26 mouse cellular contexts compared by ENCODE assay signal in the genomic region with DNA sequence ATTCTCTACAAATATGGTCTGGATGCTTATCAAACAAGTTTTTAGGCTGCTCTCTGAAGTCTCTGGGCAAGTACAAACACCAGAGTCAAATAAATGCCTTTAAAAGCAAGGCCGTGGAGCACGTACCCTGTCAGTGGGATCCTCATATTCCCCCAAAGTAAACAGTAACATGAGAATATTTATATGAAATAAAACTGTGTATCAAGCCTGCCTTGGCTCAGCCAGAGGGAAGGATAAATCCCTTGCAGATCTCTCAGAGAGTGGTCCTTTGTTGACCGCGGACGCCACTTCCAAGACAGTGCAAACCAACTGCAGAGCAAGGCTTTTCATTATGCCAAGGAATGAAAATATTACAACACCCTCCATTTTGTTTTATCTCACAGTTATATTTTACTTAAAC.
DNase-seq lines count a peak whose midpoint lies in the region; ATAC-seq and TF ChIP-seq lines count a peak whose summit lies in the region.
"Had no signal": no experiment of that assay in that cellular context is flagged by ENCODE, and none has a peak within 500 bp of the region (broad histone marks: within the 10 kb centered on the region; RNA-seq: fewer than 3 reads in every experiment).

No protein-coding gene starts in this region.

- no peak for ATAC-seq in embryonic facial prominence, embryonic 11.5 days (replicated peaks; ENCODE audit: insufficient number of reproducible peaks, low FRiP score, low TSS enrichment, low read depth)
- ATAC-seq in lung, embryonic 15.5 days (ENCODE audit: borderline replicate concordance, extremely low read depth, low FRiP score, low TSS enrichment) = peak; percentile 42; the same call in 1 of the 2 replicates
- ATAC-seq in stomach, embryonic 14.5 days (ENCODE audit: insufficient number of reproducible peaks, insufficient read depth, low FRiP score, low read depth) = peak; percentile 58; the same call in 1 of the 2 replicates
- no peak for ATAC-seq in stomach, postnatal 0 days (ENCODE audit: low FRiP score, low TSS enrichment)
- ATAC-seq in embryonic facial prominence, embryonic 15.5 days (ENCODE audit: insufficient number of reproducible peaks, low FRiP score, low TSS enrichment, low read depth) = peak; percentile 43; the same call in 1 of the 2 replicates
- ATAC-seq: activated CD4-positive, CD25-positive, alpha-beta regulatory T cell, adult 4 months; CD4-positive, CD25-positive, alpha-beta regulatory T cell, adult 4 months; forebrain, embryonic 13.5 days; forebrain, embryonic 15.5 days; forebrain, postnatal 0 days; Patski had no signal

- no peaks in the 10 kb centered on the region for H3K4me1 ChIP-seq in embryonic facial prominence, embryonic 11.5 days (ENCODE audit: control insufficient read depth, insufficient read depth, low read length)
- peaks cover 4% of the 10 kb centered on the region for H3K4me1 ChIP-seq in embryonic facial prominence, embryonic 10.5 days
- H3K4me1 ChIP-seq in lung, embryonic 15.5 days = 0 out of 2 replicates have a peak, but pooled peaks cover 1% of the 10 kb centered on the region
- 0 out of 2 replicates have a peak, but pooled peaks cover 3% of the 10 kb centered on the region for H3K4me1 ChIP-seq in stomach, embryonic 14.5 days (ENCODE audit: control insufficient read depth, insufficient read depth, low read length)
- no peaks in the 10 kb centered on the region for H3K4me1 ChIP-seq in stomach, postnatal 0 days (replicated peaks; ENCODE audit: control insufficient read depth, insufficient read depth)
- H3K4me1 ChIP-seq in embryonic facial prominence, embryonic 15.5 days = peaks cover 7% of the 10 kb centered on the region; the same call in 1 of the 2 replicates

- TF ChIP-seq EP300 in stomach, postnatal 0 days (optimal IDR thresholded peaks at IDR 0.05) = no peak

- no peaks in the 10 kb centered on the region for H3K9me3 ChIP-seq in embryonic facial prominence, embryonic 11.5 days (replicated peaks; ENCODE audit: control insufficient read depth, low read length)
- H3K9me3 ChIP-seq in embryonic facial prominence, embryonic 10.5 days = no peaks in the 10 kb centered on the region
- no peaks in the 10 kb centered on the region for H3K9me3 ChIP-seq in lung, embryonic 15.5 days
- no peaks in the 10 kb centered on the region for H3K9me3 ChIP-seq in stomach, embryonic 14.5 days (ENCODE audit: control insufficient read depth, low read depth, low read length)
- no peaks in the 10 kb centered on the region for H3K9me3 ChIP-seq in stomach, postnatal 0 days (ENCODE audit: control insufficient read depth, low read length)
- H3K9me3 ChIP-seq in embryonic facial prominence, embryonic 15.5 days (replicated peaks) = no peaks in the 10 kb centered on the region
- H3K9me3 ChIP-seq: forebrain, embryonic 13.5 days; forebrain, embryonic 15.5 days; G1E had no signal

- peak; percentile 20 for DNase-seq in embryonic facial prominence, embryonic 11.5 days (ENCODE audit: low spot score)
- no peak for DNase-seq in embryonic facial prominence, embryonic 10.5 days (ENCODE audit: low spot score)
- DNase-seq in lung, postnatal 25 days (ENCODE audit: low spot score) = no peak
- DNase-seq in stomach, postnatal 0 days (ENCODE audit: low spot score) = no peak
- DNase-seq in cerebellum, adult 18-20 months = no peak
- DNase-seq: adrenal gland, adult 8-10 months; adrenal gland, postnatal 14 days; adrenal gland, postnatal 36 days; B cell, adult 2 months; cerebellum, adult 11-12 months; cerebellum, adult 8-10 months; cerebellum, adult 9-11 months; cerebellum, postnatal 14 days; cerebellum, postnatal 36 days; embryo, embryonic 11 days; forebrain, postnatal 0 days had no signal

- H3K36me3 ChIP-seq in embryonic facial prominence, embryonic 11.5 days (replicated peaks; ENCODE audit: control insufficient read depth, insufficient read depth, low read depth, low read length) = no peaks in the 10 kb centered on the region
- H3K36me3 ChIP-seq in embryonic facial prominence, embryonic 10.5 days (replicated peaks) = no peaks in the 10 kb centered on the region
- no peaks in the 10 kb centered on the region for H3K36me3 ChIP-seq in lung, embryonic 15.5 days
- H3K36me3 ChIP-seq in stomach, embryonic 14.5 days (ENCODE audit: control insufficient read depth, insufficient read depth, low read length) = no peaks in the 10 kb centered on the region
- H3K36me3 ChIP-seq in stomach, postnatal 0 days (ENCODE audit: control insufficient read depth, insufficient read depth, low read length) = no peaks in the 10 kb centered on the region
- H3K36me3 ChIP-seq in embryonic facial prominence, embryonic 15.5 days = no peaks in the 10 kb centered on the region
- H3K36me3 ChIP-seq: forebrain, embryonic 15.5 days; G1E had no signal

- no peak overlapping the region for H3K4me2 ChIP-seq in embryonic facial prominence, embryonic 11.5 days (ENCODE audit: low read depth, low read length)
- H3K4me2 ChIP-seq in lung, embryonic 15.5 days = no peak overlapping the region
- H3K4me2 ChIP-seq in stomach, embryonic 14.5 days (replicated peaks; ENCODE audit: low read depth, low read length) = no peak overlapping the region
- no peak overlapping the region for H3K4me2 ChIP-seq in stomach, postnatal 0 days (replicated peaks; ENCODE audit: low read depth)
- H3K4me2 ChIP-seq in embryonic facial prominence, embryonic 15.5 days (replicated peaks) = no peak overlapping the region
- H3K4me2 ChIP-seq: forebrain, embryonic 13.5 days; forebrain, embryonic 15.5 days had no signal

- 68% methylated on average over 5 of the region's 5 CpGs for WGBS in embryonic facial prominence, embryonic 11.5 days
- 83% methylated on average over 5 of the region's 5 CpGs for WGBS in embryonic facial prominence, embryonic 10.5 days
- WGBS in lung, embryonic 15.5 days = 48% methylated on average over 5 of the region's 5 CpGs
- 38% methylated on average over 5 of the region's 5 CpGs for WGBS in stomach, embryonic 14.5 days
- 46% methylated on average over 5 of the region's 5 CpGs for WGBS in stomach, postnatal 0 days
- 62% methylated on average over 5 of the region's 5 CpGs for WGBS in embryonic facial prominence, embryonic 15.5 days

- no peak overlapping the region for H3K9ac ChIP-seq in embryonic facial prominence, embryonic 11.5 days (replicated peaks; ENCODE audit: low read length)
- no peak overlapping the region for H3K9ac ChIP-seq in lung, embryonic 15.5 days
- no peak overlapping the region for H3K9ac ChIP-seq in stomach, embryonic 14.5 days (replicated peaks; ENCODE audit: low read depth, low read length)
- no peak overlapping the region for H3K9ac ChIP-seq in stomach, postnatal 0 days (ENCODE audit: low read length)
- H3K9ac ChIP-seq in embryonic facial prominence, embryonic 15.5 days = no peak overlapping the region
- H3K9ac ChIP-seq: forebrain, embryonic 13.5 days; forebrain, embryonic 15.5 days; forebrain, postnatal 0 days had no signal

- H3K27ac ChIP-seq in embryonic facial prominence, embryonic 11.5 days (replicated peaks; ENCODE audit: low read depth, low read length) = no peak overlapping the region
- H3K27ac ChIP-seq in embryonic facial prominence, embryonic 10.5 days (replicated peaks) = no peak overlapping the region
- H3K27ac ChIP-seq in lung, embryonic 15.5 days = no peak overlapping the region
- no peak overlapping the region for H3K27ac ChIP-seq in stomach, embryonic 14.5 days (ENCODE audit: low read length)
- no peak overlapping the region for H3K27ac ChIP-seq in stomach, postnatal 0 days (replicated peaks)
- no peak overlapping the region for H3K27ac ChIP-seq in embryonic facial prominence, embryonic 15.5 days (replicated peaks)
- H3K27ac ChIP-seq: forebrain, embryonic 13.5 days; forebrain, embryonic 15.5 days had no signal

- no peak overlapping the region for H3K4me3 ChIP-seq in embryonic facial prominence, embryonic 11.5 days (ENCODE audit: low read depth, low read length)
- no peak overlapping the region for H3K4me3 ChIP-seq in embryonic facial prominence, embryonic 10.5 days
- H3K4me3 ChIP-seq in lung, embryonic 15.5 days = no peak overlapping the region
- H3K4me3 ChIP-seq in stomach, embryonic 14.5 days (ENCODE audit: low read depth, low read length) = no peak overlapping the region
- H3K4me3 ChIP-seq in stomach, postnatal 0 days (ENCODE audit: low read depth, low read length) = no peak overlapping the region
- H3K4me3 ChIP-seq in embryonic facial prominence, embryonic 15.5 days (replicated peaks) = no peak overlapping the region
- H3K4me3 ChIP-seq: forebrain, embryonic 13.5 days; forebrain, embryonic 15.5 days had no signal

- H3K27me3 ChIP-seq in embryonic facial prominence, embryonic 11.5 days (ENCODE audit: control insufficient read depth, insufficient read depth, low read length) = no peaks in the 10 kb centered on the region
- no peaks in the 10 kb centered on the region for H3K27me3 ChIP-seq in embryonic facial prominence, embryonic 10.5 days (replicated peaks; ENCODE audit: low read depth, poor library complexity, severe bottlenecking)
- no peaks in the 10 kb centered on the region for H3K27me3 ChIP-seq in lung, embryonic 15.5 days
- H3K27me3 ChIP-seq in stomach, embryonic 14.5 days (ENCODE audit: control insufficient read depth, insufficient read depth, low read length) = no peaks in the 10 kb centered on the region
- no peaks in the 10 kb centered on the region for H3K27me3 ChIP-seq in stomach, postnatal 0 days (ENCODE audit: control insufficient read depth, insufficient read depth, low read length)
- no peaks in the 10 kb centered on the region for H3K27me3 ChIP-seq in embryonic facial prominence, embryonic 15.5 days
- H3K27me3 ChIP-seq: CH12.LX; forebrain, embryonic 13.5 days; forebrain, embryonic 15.5 days had no signal

- TF ChIP-seq CTCF in stomach, postnatal 0 days (IDR thresholded peaks at IDR 0.05; ENCODE audit: low read depth) = no peak

Comparison
In these comparisons a context has a peak if more than half of its experiments do, and no peak if none do; other contexts are left out.
1. ATAC-seq: peak in lung, embryonic 15.5 days (single experiment), stomach, embryonic 14.5 days (single experiment) and embryonic facial prominence, embryonic 15.5 days (single experiment); none in embryonic facial prominence, embryonic 11.5 days (single experiment) and stomach, postnatal 0 days (single experiment).